Mouse (Mus musculus) ES-E14 (cell line): ENCODE data around the gene Dnmt3b. TPM values are rescaled to one million over a fixed set of nuclear protein-coding genes. Genes with fewer than 3 reads are reported as not detected.
"Not testable (repeated sequence)": the region's sequence is repeated elsewhere in the genome, so short reads cannot be mapped to it uniquely, and the experiment has no call there.

Experiments used
- DNase-seq: peaks from one replicate; pipeline ENCODE4 v3.0.0-alpha.2; 2013; ENCODE audit warnings: low read depth, low spot score
- H3K27ac ChIP-seq: 2 replicates; pipeline ENCODE4 v1.5.1; 2012; ENCODE audit warnings: low read depth, mild to moderate bottlenecking, low read length, moderate library complexity, mixed read lengths; ENCODE audit not compliant: poor library complexity, insufficient read depth, severe bottlenecking
- H3K36me3 ChIP-seq: 2 replicates; pipeline ENCODE4 v1.6.1; 2012; ENCODE audit warnings: mild to moderate bottlenecking, low read length, moderate library complexity, mixed read lengths; ENCODE audit not compliant: control insufficient read depth, poor library complexity, insufficient read depth, severe bottlenecking
- H3K4me1 ChIP-seq, 2 experiments: fragments of 150-350 bp in 1 of 2; sonication (generic) in 1 of 2; 2 replicates each; pipeline ENCODE4 v1.6.1; 2012; ENCODE audit warnings: low read length in 2 of 2, mild to moderate bottlenecking in 1 of 2, mixed read lengths in 1 of 2; ENCODE audit not compliant: control insufficient read depth in 2 of 2, insufficient read depth in 2 of 2, poor library complexity in 1 of 2
- H3K4me3 ChIP-seq, 2 experiments: fragments of 150-350 bp in 1 of 2; sonication (generic) in 1 of 2; 2 replicates each; pipeline ENCODE4 v1.5.1; 2012; ENCODE audit warnings: low read length in 2 of 2, low read depth in 1 of 2, mild to moderate bottlenecking in 1 of 2, mixed read lengths in 1 of 2; ENCODE audit not compliant: insufficient read depth in 1 of 2, poor library complexity in 1 of 2, severe bottlenecking in 1 of 2
- H3K9ac ChIP-seq: 2 replicates; pipeline ENCODE4 v1.6.1; 2012; ENCODE audit warnings: low read depth, mild to moderate bottlenecking, low read length, mixed read lengths; ENCODE audit not compliant: poor library complexity, insufficient read depth, severe bottlenecking
- H3K9me3 ChIP-seq: fragments of 150-350 bp; sonication (generic); 2 replicates; pipeline ENCODE4 v1.6.1; 2012; ENCODE audit warnings: low read depth, mild to moderate bottlenecking, low read length; ENCODE audit not compliant: control insufficient read depth, insufficient read depth
- CHD2 ChIP-seq: IDR thresholded peaks from 2 replicates; pipeline ENCODE4 v1.6.1; 2014; ENCODE audit warnings: mild to moderate bottlenecking, low read depth, low read length, inconsistent platforms
- HCFC1 ChIP-seq: IDR thresholded peaks from 2 replicates; pipeline ENCODE4 v1.6.1; 2012; ENCODE audit warnings: low read length, inconsistent platforms, borderline replicate concordance; ENCODE audit not compliant: insufficient read depth
- MAFK ChIP-seq: IDR thresholded peaks from 2 replicates; pipeline ENCODE4 v1.6.1; 2014; ENCODE audit warnings: mild to moderate bottlenecking, low read depth, low read length, inconsistent platforms; ENCODE audit not compliant: insufficient read depth
- ZC3H11A ChIP-seq: IDR thresholded peaks from 2 replicates; pipeline ENCODE4 v1.6.1; 2012; ENCODE audit warnings: low read depth, mild to moderate bottlenecking, inconsistent platforms, low read length, borderline replicate concordance
- ZNF384 ChIP-seq: IDR thresholded peaks from 2 replicates; pipeline ENCODE4 v1.6.1; 2012; ENCODE audit warnings: low read depth, low read length, inconsistent platforms
- in situ Hi-C, 2 experiments: fragments of 600-800 bp; cut with MboI; formaldehyde crosslinking; loops; one replicate each; pipeline ENCODE4 v1.15.1; 2025; ENCODE audit warnings: low sequenced_read_pairs in 2 of 2, inconsistent platforms in 1 of 2; ENCODE audit not compliant: unreplicated experiment in 2 of 2
- total RNA-seq: library from RNA; depleted of rRNA; stranded (reverse); fragments of 300-350 nt; gene quantifications from 2 replicates; pipeline ENCODE4 v1.2.3, GENCODE M21; 2012

Gene Dnmt3b
- total RNA-seq, 1 experiment = 136 TPM

DNA sequence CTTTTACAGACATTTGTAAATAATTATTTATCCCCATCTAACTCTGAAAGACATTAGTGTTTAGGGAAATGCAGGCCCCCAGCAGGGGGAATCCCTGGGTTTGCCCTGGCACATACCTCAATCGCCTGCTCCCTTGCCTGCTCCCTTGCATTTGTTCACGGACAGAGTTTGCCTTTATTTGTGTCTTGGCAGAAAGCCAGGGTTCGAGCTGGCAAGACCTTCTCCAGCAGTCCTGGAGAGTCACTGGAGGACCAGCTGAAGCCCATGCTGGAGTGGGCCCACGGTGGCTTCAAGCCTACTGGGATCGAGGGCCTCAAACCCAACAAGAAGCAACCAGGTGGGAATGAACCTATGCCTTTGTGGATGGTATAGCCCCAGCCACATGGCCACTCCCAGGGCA, 20.9 kb downstream of the Dnmt3b start:
- Histone ChIP-seq H3K4me3 (no peak overlapping the region), H3K9ac (no peak overlapping the region), H3K9me3 (no peaks in the 10 kb centered on the region), H3K4me1 (no peaks in the 10 kb centered on the region), H3K36me3 (peaks cover 56% of the 10 kb centered on the region), H3K27ac (no peak overlapping the region)
- DNase-seq = no peak
- in situ Hi-C loops = no loop called here
- no peak for TF ChIP-seq HCFC1
- TF ChIP-seq CHD2 = no peak
- no peak for TF ChIP-seq ZNF384
- no peak for TF ChIP-seq MAFK
- no peak for TF ChIP-seq ZC3H11A

GRCm38 (mm10) chr2:153672619-153673018, 23.4 kb downstream of the Dnmt3b start:
- TF ChIP-seq ZC3H11A (no peak), ZNF384 (no peak), HCFC1 (no peak), CHD2 (no peak), MAFK (no peak)
- H3K4me3 ChIP-seq = no peak overlapping the region
- in situ Hi-C loops = no loop called here
- no peak overlapping the region for H3K9ac ChIP-seq
- H3K36me3 ChIP-seq = peaks cover 60% of the 10 kb centered on the region
- no peaks in the 10 kb centered on the region for H3K4me1 ChIP-seq
- DNase-seq = no peak
- no peaks in the 10 kb centered on the region for H3K9me3 ChIP-seq
- H3K27ac ChIP-seq = no peak overlapping the region

DNA sequence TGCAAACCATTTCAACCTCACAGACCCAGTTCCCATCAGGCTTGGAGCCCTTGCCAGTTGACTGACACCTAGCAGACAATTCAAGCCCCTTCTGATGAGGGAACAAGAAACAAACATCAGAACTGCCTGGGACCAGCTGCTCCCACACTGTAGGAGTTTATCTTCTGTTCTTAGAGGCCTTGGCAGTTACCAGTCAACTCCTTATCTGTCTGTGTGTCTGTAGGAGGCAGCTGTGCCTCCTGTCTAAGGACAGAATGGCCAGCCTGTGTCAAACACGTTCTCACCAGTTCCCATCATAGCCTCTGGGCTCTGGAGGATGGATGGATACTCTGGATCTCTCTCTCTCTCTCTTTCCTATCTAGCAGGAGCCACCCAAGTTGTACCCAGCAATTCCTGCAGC, 26.1 kb downstream of the Dnmt3b start:
- H3K27ac ChIP-seq, H3K4me1 ChIP-seq, H3K4me3 ChIP-seq, in situ Hi-C loops, DNase-seq, H3K9me3 ChIP-seq, H3K9ac ChIP-seq: not testable (repeated sequence)
- peaks cover 58% of the 10 kb centered on the region for H3K36me3 ChIP-seq

- Histone ChIP-seq H3K4me1 (no peaks in the 10 kb centered on the region), H3K9me3 (no peaks in the 10 kb centered on the region), H3K4me3 (no peak overlapping the region), H3K27ac (no peak overlapping the region), H3K9ac (no peak overlapping the region), H3K36me3 (peaks cover 52% of the 10 kb centered on the region)
- TF ChIP-seq MAFK = no peak
- TF ChIP-seq HCFC1 = no peak
- no peak for TF ChIP-seq ZC3H11A
- TF ChIP-seq ZNF384 = no peak
- TF ChIP-seq CHD2 = no peak
- in situ Hi-C loops = no loop called here
- DNase-seq = no peak
Observed at GRCm38 (mm10) chr2:153676944-153677343, 27.7 kb downstream of the Dnmt3b start.

- no peak overlapping the region for H3K4me3 ChIP-seq
- in situ Hi-C loops = no loop called here
- no peaks in the 10 kb centered on the region for H3K9me3 ChIP-seq
- no peaks in the 10 kb centered on the region for H3K4me1 ChIP-seq
- peaks cover 54% of the 10 kb centered on the region for H3K36me3 ChIP-seq
- H3K9ac ChIP-seq = no peak overlapping the region
- no peak for DNase-seq
- TF ChIP-seq ZNF384 (no peak), CHD2 (no peak), ZC3H11A (no peak), MAFK (no peak), HCFC1 (no peak)
- H3K27ac ChIP-seq = no peak overlapping the region
Observed at GRCm38 (mm10) chr2:153677550-153677949, 28.3 kb downstream of the Dnmt3b start.
